Comparison of ENCODE assay signal across 8 mouse cellular contexts in the genomic region with DNA sequence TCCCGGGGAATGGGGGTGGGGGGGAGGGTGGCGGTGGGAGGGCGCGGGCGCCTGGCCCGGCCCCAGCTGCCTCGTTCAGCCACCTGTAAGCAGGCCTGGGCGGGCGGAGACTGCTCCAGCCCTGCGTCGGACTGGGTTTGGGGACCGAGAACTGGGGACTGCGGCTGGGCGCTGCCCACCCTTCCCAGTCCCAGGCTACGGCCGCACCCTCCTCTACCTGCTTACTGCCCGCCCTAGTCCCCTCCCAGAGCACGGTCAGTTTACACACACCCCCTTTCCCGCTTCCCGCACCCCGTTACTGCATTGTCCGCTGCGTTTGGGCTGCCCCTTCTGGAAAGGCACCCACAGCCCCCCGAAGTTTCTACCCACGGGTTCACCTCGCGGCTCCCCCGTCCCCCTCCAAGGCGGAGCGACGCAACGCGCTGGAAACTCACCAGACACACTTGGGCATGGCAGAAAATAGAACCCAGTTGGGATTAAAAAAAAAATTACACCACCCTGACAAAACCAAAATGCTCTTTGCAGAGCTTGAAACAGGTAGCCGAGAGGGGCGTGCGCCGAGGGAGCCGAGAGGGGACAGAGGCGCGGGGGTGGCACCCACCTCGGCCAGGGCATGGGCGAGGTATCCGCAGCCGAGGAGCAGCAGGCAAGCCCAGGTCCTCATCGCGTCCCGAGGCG. TPM values are rescaled to one million over a fixed set of nuclear protein-coding genes. Genes with fewer than 3 reads are reported as not detected.
A peak's percentile ranks its signal among the peaks of the same experiment; 100 is the strongest.
DNase-seq lines count a peak whose midpoint lies in the region; ATAC-seq and TF ChIP-seq lines count a peak whose summit lies in the region.

No protein-coding gene starts in this region.

- H3K4me3 ChIP-seq in erythroblast, embryonic 14.5 days (replicated peaks), result peak overlapping the region; percentile 43
- H3K4me3 ChIP-seq in CH12.LX (replicated peaks in 1 of 3; ENCODE audit: low read depth in 2 of 3, low read length in 2 of 3, poor library complexity in 1 of 3), result peak overlapping the region; percentile 71 to 88 (median 83)
- H3K4me3 ChIP-seq in embryonic facial prominence, embryonic 11.5 days (ENCODE audit: low read depth, low read length), result peak overlapping the region; percentile 61
- H3K4me3 ChIP-seq in hindbrain, embryonic 15.5 days, result peak overlapping the region; percentile 75
- H3K4me3 ChIP-seq in liver, embryonic 14.5 days (ENCODE audit: insufficient read depth in 1 of 2, low read depth in 2 of 2, low read length in 2 of 2), result peak overlapping the region; percentile 22 to 50

- H3K4me1 ChIP-seq in erythroblast, embryonic 14.5 days (ENCODE audit: control insufficient read depth), result no peaks in the 10 kb centered on the region
- H3K4me1 ChIP-seq in CH12.LX (ENCODE audit: control insufficient read depth in 1 of 2, insufficient read depth in 2 of 2), result peaks cover 6 to 50% of the 10 kb centered on the region in 2 experiments
- H3K4me1 ChIP-seq in embryonic facial prominence, embryonic 11.5 days (ENCODE audit: control insufficient read depth, insufficient read depth, low read length), result peaks cover 14% of the 10 kb centered on the region
- H3K4me1 ChIP-seq in hindbrain, embryonic 15.5 days (replicated peaks), result peaks cover 60% of the 10 kb centered on the region
- H3K4me1 ChIP-seq in liver, embryonic 14.5 days (replicated peaks; ENCODE audit: control insufficient read depth in 2 of 2, insufficient read depth in 2 of 2, low read length in 1 of 2), result no peaks in the 10 kb centered on the region

- H3K27ac ChIP-seq in CH12.LX (ENCODE audit: insufficient read depth, low read depth), result peak overlapping the region; percentile 73
- H3K27ac ChIP-seq in embryonic facial prominence, embryonic 11.5 days (replicated peaks; ENCODE audit: low read depth, low read length), result peak overlapping the region; percentile 68
- H3K27ac ChIP-seq in hindbrain, embryonic 15.5 days (replicated peaks), result peak overlapping the region; percentile 91
- H3K27ac ChIP-seq in liver, embryonic 14.5 days, result no peak overlapping the region

- TF ChIP-seq EP300 in CH12.LX (IDR thresholded peaks at IDR 0.05; ENCODE audit: low read length), result no peak
- no peak for TF ChIP-seq EP300 in liver, embryonic 14.5 days (IDR thresholded peaks at IDR 0.05; ENCODE audit: low read depth)

- H3K9me3 ChIP-seq in erythroblast, embryonic 14.5 days (ENCODE audit: control insufficient read depth, low read length), result no peaks in the 10 kb centered on the region; the same call in 1 of the 2 replicates
- H3K9me3 ChIP-seq in CH12.LX (replicated peaks; ENCODE audit: low read length), result peaks cover 8% of the 10 kb centered on the region
- no peaks in the 10 kb centered on the region for H3K9me3 ChIP-seq in embryonic facial prominence, embryonic 11.5 days (replicated peaks; ENCODE audit: control insufficient read depth, low read length)
- H3K9me3 ChIP-seq in hindbrain, embryonic 15.5 days, result no peaks in the 10 kb centered on the region
- no peaks in the 10 kb centered on the region for H3K9me3 ChIP-seq in liver, embryonic 14.5 days (ENCODE audit: control insufficient read depth, low read length)

- dilution Hi-C loops in CH12.LX (cut with MboI; ENCODE audit: extremely low pct_ligation_motif_present, extremely low pct_unique_long_range_greater_than_20kb, low sequenced_read_pairs), result no loop called here

- no peak for TF ChIP-seq CTCF in CH12.LX (conservative IDR thresholded peaks at IDR 0.05 in 1 of 2, IDR thresholded peaks at IDR 0.05 in 1 of 2; ENCODE audit: low read depth in 2 of 2, low read length in 2 of 2)
- no peak for TF ChIP-seq CTCF in liver, embryonic 14.5 days (IDR thresholded peaks at IDR 0.05; ENCODE audit: low read depth)

- peak overlapping the region; percentile 91 for H3K9ac ChIP-seq in CH12.LX (ENCODE audit: insufficient read depth, low read depth)
- peak overlapping the region; percentile 72 for H3K9ac ChIP-seq in embryonic facial prominence, embryonic 11.5 days (replicated peaks; ENCODE audit: low read length)
- peak overlapping the region; percentile 87 for H3K9ac ChIP-seq in hindbrain, embryonic 15.5 days
- H3K9ac ChIP-seq in liver, embryonic 14.5 days (replicated peaks), result no peak overlapping the region

- no peak for TF ChIP-seq RAD21 in CH12.LX (IDR thresholded peaks at IDR 0.05; ENCODE audit: low read depth, low read length)

- H3K4me2 ChIP-seq in CH12.LX (ENCODE audit: insufficient read depth, low read depth, poor library complexity, severe bottlenecking), result peak overlapping the region; percentile 48
- peak overlapping the region; percentile 93 for H3K4me2 ChIP-seq in embryonic facial prominence, embryonic 11.5 days (ENCODE audit: low read depth, low read length)
- H3K4me2 ChIP-seq in hindbrain, embryonic 15.5 days, result peak overlapping the region; percentile 95
- peak overlapping the region; percentile 54 for H3K4me2 ChIP-seq in liver, embryonic 14.5 days (ENCODE audit: low read depth)

- no peak for TF ChIP-seq POLR2A in CH12.LX (IDR thresholded peaks at IDR 0.05; ENCODE audit: low read depth, low read length)

- in situ Hi-C loops in CH12.LX (cut with MboI; ENCODE audit: low pct_ligation_motif_present, low pct_unique_long_range_greater_than_20kb, low sequenced_read_pairs), result no loop called here

- ATAC-seq in erythroblast, adult 5-6 weeks (replicated peaks; ENCODE audit: low FRiP score, poor library complexity, severe bottlenecking), result no peak
- peak; percentile 0; the same call in 1 of the 2 replicates for ATAC-seq in embryonic facial prominence, embryonic 11.5 days (replicated peaks; ENCODE audit: insufficient number of reproducible peaks, low FRiP score, low TSS enrichment, low read depth)
- ATAC-seq in hindbrain, embryonic 15.5 days (ENCODE audit: low FRiP score, low read depth), result no peak
- ATAC-seq in liver, embryonic 14.5 days (ENCODE audit: insufficient read depth), result no peak

- H3K36me3 ChIP-seq in erythroblast, embryonic 14.5 days (ENCODE audit: control insufficient read depth), result no peaks in the 10 kb centered on the region
- H3K36me3 ChIP-seq in CH12.LX (replicated peaks in 1 of 2; ENCODE audit: control insufficient read depth in 1 of 2, insufficient read depth in 1 of 2, low read length in 1 of 2), result peaks cover 6 to 44% of the 10 kb centered on the region in 2 experiments
- no peaks in the 10 kb centered on the region for H3K36me3 ChIP-seq in embryonic facial prominence, embryonic 11.5 days (replicated peaks; ENCODE audit: control insufficient read depth, insufficient read depth, low read depth, low read length)
- no peaks in the 10 kb centered on the region for H3K36me3 ChIP-seq in hindbrain, embryonic 15.5 days
- no peaks in the 10 kb centered on the region for H3K36me3 ChIP-seq in liver, embryonic 14.5 days (replicated peaks; ENCODE audit: control insufficient read depth, insufficient read depth, low read depth)

- WGBS in embryonic facial prominence, embryonic 11.5 days, result under 1% methylated on average over 48 of the region's 48 CpGs
- WGBS in hindbrain, embryonic 15.5 days, result under 1% methylated on average over 45 of the region's 48 CpGs
- 2% methylated on average over 48 of the region's 48 CpGs for WGBS in liver, embryonic 14.5 days (ENCODE audit: insufficient replicate concordance)

- peaks cover 11% of the 10 kb centered on the region for H3K79me2 ChIP-seq in CH12.LX (replicated peaks; ENCODE audit: control insufficient read depth, extremely low read depth, insufficient read depth, poor library complexity, severe bottlenecking)

- peaks cover 85% of the 10 kb centered on the region for H3K27me3 ChIP-seq in erythroblast, embryonic 14.5 days (ENCODE audit: control insufficient read depth)
- no peaks in the 10 kb centered on the region for H3K27me3 ChIP-seq in CH12.LX (replicated peaks)
- peaks cover 66% of the 10 kb centered on the region for H3K27me3 ChIP-seq in embryonic facial prominence, embryonic 11.5 days (ENCODE audit: control insufficient read depth, insufficient read depth, low read length)
- peaks cover 46% of the 10 kb centered on the region for H3K27me3 ChIP-seq in hindbrain, embryonic 15.5 days
- peaks cover 82% of the 10 kb centered on the region for H3K27me3 ChIP-seq in liver, embryonic 14.5 days (ENCODE audit: control insufficient read depth, insufficient read depth, low read length)

- DNase-seq in CH12.LX (ENCODE audit: extremely low read depth), result no peak
- peak; percentile 23 for DNase-seq in embryonic facial prominence, embryonic 11.5 days (ENCODE audit: low spot score)
- no peak for DNase-seq in liver, embryonic 14.5 days (ENCODE audit: low read depth in 3 of 3, low spot score in 3 of 3)
- DNase-seq in right cerebral cortex, adult 2 months (ENCODE audit: low spot score in 2 of 2), result peak; percentile 30 to 34
- no peak for DNase-seq in left cerebral cortex, adult 11 months (ENCODE audit: low spot score)

TF ChIP-seq in CH12.LX, 34 proteins besides CTCF, POLR2A, EP300 and RAD21 (continues in another document):
- TF ChIP-seq ELF1 (IDR thresholded peaks at IDR 0.05; ENCODE audit: low read depth, low read length) (no peak), SIN3A (IDR thresholded peaks at IDR 0.05; ENCODE audit: low read length) (peak; percentile 28; the same call in 1 of the 2 replicates), CHD1 (IDR thresholded peaks at IDR 0.05; ENCODE audit: low read depth, low read length) (0 out of 2 replicates have a peak, but pooled peaks have one; percentile 46), USF1 (IDR thresholded peaks at IDR 0.05; ENCODE audit: low read depth, low read length) (no peak), IRF4 (IDR thresholded peaks at IDR 0.05; ENCODE audit: low read depth, low read length) (no peak), RCOR1 (conservative IDR thresholded peaks at IDR 0.05; ENCODE audit: low read depth, low read length) (no peak), SMC3 (IDR thresholded peaks at IDR 0.05; ENCODE audit: low read depth, low read length) (0 out of 2 replicates have a peak, but pooled peaks have one; percentile 4), HCFC1 (IDR thresholded peaks at IDR 0.05; ENCODE audit: low read depth, low read length) (no peak), E2F4 (IDR thresholded peaks at IDR 0.05; ENCODE audit: insufficient replicate concordance, low read depth, low read length) (no peak), JUND (conservative IDR thresholded peaks at IDR 0.05; ENCODE audit: low read depth, low read length) (no peak), UBTF (IDR thresholded peaks at IDR 0.05; ENCODE audit: low read depth, low read length) (no peak)

RNA-seq across cellular contexts. Expression of gene Pdgfa, which starts 2.9 kb away (rescaled TPM):
- 0.02 TPM in 1 of 2 replicates, not detected in the other for polyA plus RNA-seq in erythroblast, embryonic 14.5 days (2012)
- total RNA-seq in erythroblast, adult 5-6 weeks (2015; ENCODE audit: low replicate concordance), result not detected in 2 replicates
- not detected in 2 replicates for total RNA-seq in erythroblast, adult 5-6 weeks (2017; ENCODE audit: low replicate concordance)
- total RNA-seq in CH12.LX (2012; rRNA removed), result 20.3 and 26.5 TPM in 2 replicates
- 24.4 and 30.7 TPM in 2 replicates for total RNA-seq in CH12.LX (2014; rRNA removed)
- 22.2 and 27.5 TPM in 2 replicates for polyA plus RNA-seq in CH12.LX (2012; ENCODE audit: insufficient read length, low read depth)
- 34.5 and 39.3 TPM in 2 replicates for polyA plus RNA-seq in embryonic facial prominence, embryonic 11.5 days (2014; fragmentation: Nextera tagmentation; extraction: Ambion mirVana)
- polyA plus RNA-seq in hindbrain, embryonic 15.5 days (2015; fragmentation: Nextera tagmentation; extraction: Ambion mirVana), result 23.5 and 24.8 TPM in 2 replicates
- polyA plus RNA-seq in liver, embryonic 14.5 days (2012; rRNA removed), result 0.37 and 0.39 TPM in 2 replicates
- 1.2 and 1.5 TPM in 2 replicates for polyA plus RNA-seq in liver, embryonic 14.5 days (2014; fragmentation: Nextera tagmentation; extraction: Ambion mirVana)

Comparison
In these comparisons a context has a peak if more than half of its experiments do, and no peak if none do; other contexts are left out.
1. DNase-seq: peak in embryonic facial prominence, embryonic 11.5 days (single experiment) and right cerebral cortex, adult 2 months (2 of 2); none in CH12.LX (single experiment), liver, embryonic 14.5 days (0 of 3) and left cerebral cortex, adult 11 months (single experiment).
2. Peak in every context shown above with its lines, with median percentiles within 50 percentile points of each other: H3K4me3 ChIP-seq and H3K4me2 ChIP-seq.